Mouse (Mus musculus) bone marrow, adult 2 months (tissue): ENCODE results near the gene Alk. TPM values are rescaled to one million over a fixed set of nuclear protein-coding genes. Genes with fewer than 3 reads are reported as not detected.

ENCODE experiments used
- H3K27ac ChIP-seq: fragments of 200-500 bp; 2 replicates; pipeline ENCODE4 v1.5.1; 2012; ENCODE audit warnings: low read depth, mild to moderate bottlenecking, control low read depth, inconsistent platforms, low read length; ENCODE audit not compliant: control insufficient read depth, poor library complexity, insufficient read depth
- H3K4me1 ChIP-seq: fragments of 200-500 bp; 2 replicates; pipeline ENCODE4 v1.6.1; 2011; ENCODE audit warnings: low read length; ENCODE audit not compliant: control insufficient read depth, insufficient read depth
- H3K4me3 ChIP-seq: fragments of 200-500 bp; replicated peaks from 2 replicates; pipeline ENCODE3; 2011; ENCODE audit warnings: mild to moderate bottlenecking, low read depth, low read length, control low read depth; ENCODE audit not compliant: control insufficient read depth
- CTCF ChIP-seq: fragments of 200-500 bp; IDR thresholded peaks from 2 replicates; pipeline ENCODE4 v1.5.1; 2011; ENCODE audit warnings: low read length, control low read depth; ENCODE audit not compliant: control insufficient read depth, insufficient read depth
- POLR2A ChIP-seq: fragments of 200-500 bp; IDR thresholded peaks from 2 replicates; pipeline ENCODE4 v1.6.1; 2011; ENCODE audit warnings: low read depth, mild to moderate bottlenecking, control low read depth, low read length, borderline replicate concordance; ENCODE audit not compliant: control insufficient read depth
- WGBS: fragments of 180-500 bp; shearing (Covaris S2); methylation state at CpG from one replicate; pipeline ENCODE4 v1.1.7; 2018; 5-methylcytosine and 5-hydroxymethylcytosine counted together
- polyA plus RNA-seq: library from polyadenylated mRNA; stranded (reverse); fragments of >200 nt; gene quantifications from 2 replicates; pipeline ENCODE4 v1.2.4, GENCODE M21; 2011; ENCODE audit warnings: low replicate concordance; ENCODE audit not compliant: missing spikeins, insufficient read depth, insufficient read length

Alk gene
- polyA plus RNA-seq, 1 experiment: not detected

- 58% methylated on average over 5 of the region's 5 CpGs for WGBS
- H3K4me3 ChIP-seq: no peak overlapping the region
Measured at GRCm38 (mm10) chr17:71948687-71949086, 655.7 kb downstream of the Alk start.

GRCm38 (mm10) chr17:71947452-71947851 is 657.0 kb downstream of the Alk start:
- Histone ChIP-seq H3K4me3 (no peak overlapping the region), H3K27ac (no peak overlapping the region), H3K4me1 (no peaks in the 10 kb centered on the region)
- WGBS: 77% methylated on average over 9 of the region's 9 CpGs
- no peak for TF ChIP-seq POLR2A
- no peak for TF ChIP-seq CTCF

More at GRCm38 (mm10) chr17:71948687-71949086, 655.7 kb downstream of the Alk start:
- H3K4me1 ChIP-seq: no peaks in the 10 kb centered on the region
- no peak overlapping the region for H3K27ac ChIP-seq
- TF ChIP-seq CTCF (no peak), POLR2A (no peak)

GRCm38 (mm10) chr17:71944020-71944419 is 660.4 kb downstream of the Alk start:
- Histone ChIP-seq H3K27ac (no peak overlapping the region), H3K4me3 (no peak overlapping the region), H3K4me1 (no peaks in the 10 kb centered on the region)
- 81% methylated on average over 5 of the region's 5 CpGs for WGBS
- no peak for TF ChIP-seq POLR2A
- no peak for TF ChIP-seq CTCF

GRCm38 (mm10) chr17:71942052-71942451 is 662.4 kb downstream of the Alk start:
- H3K27ac ChIP-seq: no peak overlapping the region
- no peaks in the 10 kb centered on the region for H3K4me1 ChIP-seq
- H3K4me3 ChIP-seq: no peak overlapping the region
- no peak for TF ChIP-seq CTCF
- no peak for TF ChIP-seq POLR2A

GRCm38 (mm10) chr17:71941436-71941835 is 663.0 kb downstream of the Alk start:
- no peaks in the 10 kb centered on the region for H3K4me1 ChIP-seq
- no peak overlapping the region for H3K4me3 ChIP-seq
- 70% methylated on average over 6 of the region's 6 CpGs for WGBS
- H3K27ac ChIP-seq: no peak overlapping the region
- TF ChIP-seq CTCF (no peak), POLR2A (no peak)

GRCm38 (mm10) chr17:71936681-71937080 is 667.7 kb downstream of the Alk start:
- Histone ChIP-seq H3K4me3 (no peak overlapping the region), H3K4me1 (no peaks in the 10 kb centered on the region), H3K27ac (no peak overlapping the region)
- no peak for TF ChIP-seq POLR2A
- TF ChIP-seq CTCF: no peak

- no peak overlapping the region for H3K27ac ChIP-seq
- TF ChIP-seq CTCF (no peak), POLR2A (no peak)
- no peaks in the 10 kb centered on the region for H3K4me1 ChIP-seq
- no peak overlapping the region for H3K4me3 ChIP-seq
- WGBS: 87% methylated on average over 10 of the region's 10 CpGs
Measured at GRCm38 (mm10) chr17:71935837-71936236, 668.6 kb downstream of the Alk start.

GRCm38 (mm10) chr17:71935336-71935735 is 669.1 kb downstream of the Alk start:
- 84% methylated on average over 3 of the region's 3 CpGs for WGBS
- Histone ChIP-seq H3K4me1 (no peaks in the 10 kb centered on the region), H3K27ac (no peak overlapping the region), H3K4me3 (no peak overlapping the region)
- TF ChIP-seq POLR2A: no peak
- TF ChIP-seq CTCF: no peak

- 83% methylated on average over 5 of the region's 5 CpGs for WGBS
- TF ChIP-seq POLR2A (no peak), CTCF (no peak)
- H3K27ac ChIP-seq: no peak overlapping the region
- no peak overlapping the region for H3K4me3 ChIP-seq
- peaks cover 2% of the 10 kb centered on the region; the same call in 1 of the 2 replicates for H3K4me1 ChIP-seq
Measured at GRCm38 (mm10) chr17:71914941-71915340, 689.5 kb downstream of the Alk start.
